Mouse (Mus musculus) kidney, adult 2 months (tissue): ENCODE measurements around the gene Timm50. TPM values are rescaled to one million over a fixed set of nuclear protein-coding genes. Genes with fewer than 3 reads are reported as not detected.

ENCODE experiments used
- DNase-seq: peaks from one replicate; pipeline ENCODE4 v3.0.0; 2021
- H3K27ac ChIP-seq: fragments of 200-500 bp; 2 replicates; pipeline ENCODE4 v1.5.1; 2012; ENCODE audit warnings: low read depth, low read length, control low read depth, inconsistent platforms; ENCODE audit not compliant: insufficient read depth
- H3K27me3 ChIP-seq: fragments of 200-500 bp; replicated peaks from 2 replicates; pipeline ENCODE4 v1.6.1; 2012; ENCODE audit warnings: mild to moderate bottlenecking, moderate library complexity, low read length, inconsistent platforms; ENCODE audit not compliant: control insufficient read depth, insufficient read depth
- H3K36me3 ChIP-seq: fragments of 200-500 bp; 2 replicates; pipeline ENCODE4 v1.6.1; 2012; ENCODE audit warnings: mild to moderate bottlenecking, moderate library complexity, low read length, inconsistent platforms; ENCODE audit not compliant: control insufficient read depth, insufficient read depth
- H3K4me1 ChIP-seq: fragments of 200-500 bp; 2 replicates; pipeline ENCODE4 v1.6.1; 2011; ENCODE audit warnings: low read length; ENCODE audit not compliant: control insufficient read depth, insufficient read depth
- H3K4me3 ChIP-seq: fragments of 200-500 bp; 2 replicates; pipeline ENCODE4 v1.5.1; 2011; ENCODE audit warnings: mild to moderate bottlenecking, low read depth, low read length, control low read depth; ENCODE audit not compliant: insufficient read depth
- CTCF ChIP-seq: fragments of 200-500 bp; conservative IDR thresholded peaks from 2 replicates; pipeline ENCODE4 v1.5.1; 2011; ENCODE audit warnings: low read depth, mild to moderate bottlenecking, control low read depth, low read length, moderate library complexity, mixed read lengths; ENCODE audit not compliant: insufficient read depth, insufficient read length
- POLR2A ChIP-seq: fragments of 200-500 bp; IDR thresholded peaks from one replicate; pipeline ENCODE4 v1.6.1; 2011; ENCODE audit warnings: low read depth, low read length, control low read depth
- WGBS: fragments of 180-500 bp; shearing (Covaris S2); methylation state at CpG from one replicate; pipeline ENCODE4 v1.1.7; 2018; 5-methylcytosine and 5-hydroxymethylcytosine counted together
- polyA plus RNA-seq: library from polyadenylated mRNA; depleted of rRNA; stranded (reverse); fragments of >200 nt; gene quantifications from 2 replicates; pipeline ENCODE4 v1.2.3, GENCODE M21; 2012

The Timm50 gene
- polyA plus RNA-seq, 1 experiment, result 99.0 TPM

DNA sequence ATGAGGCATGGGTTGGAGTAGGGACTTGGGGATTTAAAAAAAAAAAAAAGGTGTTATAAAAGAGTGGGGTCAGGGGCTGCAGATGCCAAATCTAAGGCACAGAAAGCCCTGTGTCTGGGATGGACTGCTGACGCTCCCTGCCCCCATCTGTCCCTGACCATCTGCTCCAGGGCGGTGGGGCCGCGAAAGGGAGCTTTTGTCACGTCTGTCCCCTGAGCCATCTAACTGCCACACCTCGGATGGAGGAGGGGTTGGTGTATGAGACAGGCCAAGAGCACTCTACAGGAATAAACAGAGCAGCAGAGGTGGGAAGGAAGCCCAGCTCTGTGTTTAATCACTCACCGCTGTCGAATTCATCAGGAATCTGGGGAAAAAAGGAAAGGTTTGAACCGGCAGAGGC is 2.1 kb downstream of the Timm50 start:
- DNase-seq, result no peak
- Histone ChIP-seq H3K27ac (no peak overlapping the region), H3K36me3 (no peaks in the 10 kb centered on the region), H3K4me3 (no peak overlapping the region), H3K27me3 (no peaks in the 10 kb centered on the region), H3K4me1 (peaks cover 4% of the 10 kb centered on the region; the same call in 1 of the 2 replicates)
- 51% methylated on average over 9 of the region's 9 CpGs for WGBS
- TF ChIP-seq CTCF, result no peak
- no peak for TF ChIP-seq POLR2A

- TF ChIP-seq CTCF (no peak), POLR2A (no peak)
- Histone ChIP-seq H3K27ac (peak overlapping the region; percentile 49), H3K4me3 (no peak overlapping the region), H3K36me3 (no peaks in the 10 kb centered on the region), H3K4me1 (0 out of 2 replicates have a peak, but pooled peaks cover 3% of the 10 kb centered on the region), H3K27me3 (no peaks in the 10 kb centered on the region)
- peak; percentile 87 for DNase-seq
- 73% methylated on average over 8 of the region's 8 CpGs for WGBS
These were observed 5.7 kb downstream of the Timm50 start for GRCm38 (mm10) chr7:28306216-28306615.

DNA sequence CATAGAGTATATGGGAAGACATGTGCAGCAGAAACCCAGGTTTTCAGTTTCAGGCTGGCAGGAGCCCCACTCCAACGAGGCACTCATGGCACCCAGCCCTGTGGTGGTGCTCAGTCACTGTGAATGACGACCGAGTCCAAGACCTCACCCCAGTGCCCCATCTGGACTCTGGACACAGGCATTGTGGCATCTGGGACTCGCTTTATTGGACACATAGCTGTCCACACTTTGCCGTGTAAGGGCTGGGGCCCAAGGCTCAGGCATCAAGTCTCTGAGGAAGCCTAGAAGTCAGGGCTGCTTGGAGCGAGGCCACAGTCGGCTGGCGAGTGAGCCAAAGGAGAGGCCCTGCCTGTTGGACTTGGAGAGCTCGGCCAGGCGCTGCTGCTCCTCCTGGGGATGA is 6.2 kb downstream of the Timm50 start:
- Histone ChIP-seq H3K4me3 (no peak overlapping the region), H3K27me3 (no peaks in the 10 kb centered on the region), H3K4me1 (no peaks in the 10 kb centered on the region), H3K36me3 (no peaks in the 10 kb centered on the region), H3K27ac (peak overlapping the region; percentile 17; the same call in 1 of the 2 replicates)
- no peak for TF ChIP-seq POLR2A
- TF ChIP-seq CTCF, result no peak
- 60% methylated on average over 10 of the region's 10 CpGs for WGBS
- DNase-seq, result peak; percentile 80

GRCm38 (mm10) chr7:28301616-28302433 is 10.0 kb downstream of the Timm50 start, which contains the start of gene Dll3:
TSS of gene Dll3 (minus strand) at chr7:28302238.
- H3K4me1 ChIP-seq, result no peaks in the 10 kb centered on the region
- DNase-seq, result peak; percentile 43
- no peak within 1 kb of the TSS for H3K4me3 ChIP-seq
- peak; percentile 50 for TF ChIP-seq CTCF
- TF ChIP-seq POLR2A, result no peak
- H3K36me3 ChIP-seq, result no peaks in the 10 kb centered on the region
- H3K27ac ChIP-seq, result no peak within 1 kb of the TSS
- WGBS, result 3% methylated on average over 30 of the region's 30 CpGs
- no peaks in the 10 kb centered on the region for H3K27me3 ChIP-seq

DNA sequence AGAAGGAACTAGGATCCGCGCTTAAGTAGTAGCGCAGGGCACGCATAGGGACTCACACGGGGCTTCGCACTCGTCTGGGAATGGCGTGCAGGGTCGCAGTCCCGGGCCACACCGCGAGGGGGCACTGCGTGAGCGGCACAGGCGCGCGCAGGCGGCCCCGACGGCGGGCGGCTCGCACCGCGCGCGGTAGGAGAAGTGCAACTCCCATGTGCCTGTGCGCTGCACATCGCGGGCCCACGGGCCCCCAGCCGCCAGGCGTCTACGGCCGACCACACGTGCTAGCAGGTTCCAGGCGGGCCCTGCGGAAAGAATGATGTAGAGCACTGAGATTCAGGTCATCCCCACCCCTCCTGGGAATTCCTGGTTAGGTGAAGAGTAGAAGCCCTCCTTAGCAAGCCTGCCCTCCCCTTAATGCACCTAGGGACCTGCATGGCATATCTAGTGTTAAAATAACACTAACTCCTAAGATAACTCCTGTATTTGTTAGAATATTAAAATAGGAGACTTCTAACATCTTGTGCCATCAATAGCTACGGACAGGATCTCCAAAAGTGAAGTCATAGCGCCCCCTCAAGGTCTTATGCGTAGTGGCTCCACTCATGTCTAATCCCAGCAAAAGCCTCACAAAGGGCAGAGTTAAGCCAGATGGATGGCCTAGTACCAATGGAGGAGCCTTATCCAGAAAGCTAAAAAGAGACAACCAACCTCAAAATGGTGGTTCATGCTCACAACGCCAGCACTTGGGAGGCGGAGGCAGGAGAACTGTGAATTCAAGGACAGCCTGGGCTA is 12.8 kb downstream of the Timm50 start:
- H3K36me3 ChIP-seq, result no peaks in the 10 kb centered on the region
- H3K4me3 ChIP-seq, result no peak overlapping the region
- no peak overlapping the region for H3K27ac ChIP-seq
- H3K27me3 ChIP-seq, result 0 out of 2 replicates have a peak, but pooled peaks cover 2% of the 10 kb centered on the region
- WGBS, result 15% methylated on average over 43 of the region's 43 CpGs
- TF ChIP-seq CTCF (peak; percentile 68), POLR2A (no peak)
- peak; percentile 67 for DNase-seq
- no peaks in the 10 kb centered on the region for H3K4me1 ChIP-seq

GRCm38 (mm10) chr7:28294481-28294880 is 17.4 kb downstream of the Timm50 start:
- peak overlapping the region; percentile 46 for H3K4me3 ChIP-seq
- WGBS, result 1% methylated on average over 63 of the region's 63 CpGs
- H3K36me3 ChIP-seq, result no peaks in the 10 kb centered on the region
- H3K27ac ChIP-seq, result no peak overlapping the region
- TF ChIP-seq POLR2A, result no peak
- no peak for TF ChIP-seq CTCF
- DNase-seq, result peak; percentile 65
- peaks cover 5% of the 10 kb centered on the region; the same call in 1 of the 2 replicates for H3K27me3 ChIP-seq
- no peaks in the 10 kb centered on the region for H3K4me1 ChIP-seq
